Mouse (Mus musculus): ENCODE measurements around the gene Zic1. TPM values are rescaled to one million over a fixed set of nuclear protein-coding genes. Genes with fewer than 3 reads are reported as not detected.

Gene Zic1
- polyA plus RNA-seq, 1 experiment from 2014 or later, result 0.05 TPM

GRCm38 (mm10) chr9:91370191-91370708 is 4.6 kb upstream of the Zic1 start:
- peaks cover under 1% of the 10 kb centered on the region; the same call in 1 of the 2 replicates for H3K4me1 ChIP-seq
- DNase-seq (ENCODE audit: low spot score), result no peak
- 12% methylated on average over 6 of the region's 6 CpGs for WGBS
- H3K27me3 ChIP-seq (ENCODE audit: low read depth, poor library complexity, severe bottlenecking), result peaks cover 100% of the 10 kb centered on the region
- no peaks in the 10 kb centered on the region for H3K36me3 ChIP-seq
- no peak overlapping the region for H3K27ac ChIP-seq
- H3K9me3 ChIP-seq (replicated peaks), result no peaks in the 10 kb centered on the region
- H3K4me3 ChIP-seq, result no peak overlapping the region

GRCm38 (mm10) chr9:91369293-91369991 is 3.8 kb upstream of the Zic1 start:
- no peak overlapping the region for H3K4me3 ChIP-seq
- H3K4me1 ChIP-seq, result peaks cover 8% of the 10 kb centered on the region
- H3K9me3 ChIP-seq (replicated peaks), result no peaks in the 10 kb centered on the region
- H3K36me3 ChIP-seq, result no peaks in the 10 kb centered on the region
- DNase-seq (ENCODE audit: low spot score), result peak; percentile 52
- H3K27me3 ChIP-seq (ENCODE audit: low read depth, poor library complexity, severe bottlenecking), result peaks cover 100% of the 10 kb centered on the region
- 1% methylated on average over 26 of the region's 26 CpGs for WGBS
- no peak overlapping the region for H3K27ac ChIP-seq

DNA sequence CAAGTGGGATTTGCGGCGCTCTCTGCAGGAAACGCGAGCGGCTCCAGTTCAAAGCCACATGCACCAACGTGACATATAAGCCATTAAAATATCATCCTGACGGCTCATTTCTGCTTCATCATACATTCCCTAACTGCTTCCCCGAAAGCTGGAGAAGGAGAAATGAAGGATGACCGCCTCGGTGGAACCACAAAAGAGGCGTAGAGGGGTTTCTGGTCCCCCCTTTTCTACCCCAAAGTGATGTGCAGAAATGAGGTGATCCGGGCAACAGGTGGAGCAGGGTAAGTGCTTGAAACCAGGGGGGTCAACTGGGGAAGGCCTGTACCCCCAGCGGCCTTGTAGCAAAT is 3.3 kb upstream of the Zic1 start:
- Histone ChIP-seq H3K36me3 (no peaks in the 10 kb centered on the region), H3K4me3 (no peak overlapping the region), H3K27ac (no peak overlapping the region), H3K27me3 (ENCODE audit: low read depth, poor library complexity, severe bottlenecking) (peaks cover 100% of the 10 kb centered on the region), H3K4me1 (peaks cover 10% of the 10 kb centered on the region), H3K9me3 (replicated peaks) (no peaks in the 10 kb centered on the region)
- no peak for DNase-seq (ENCODE audit: low spot score)
- WGBS, result 2% methylated on average over 13 of the region's 13 CpGs

DNA sequence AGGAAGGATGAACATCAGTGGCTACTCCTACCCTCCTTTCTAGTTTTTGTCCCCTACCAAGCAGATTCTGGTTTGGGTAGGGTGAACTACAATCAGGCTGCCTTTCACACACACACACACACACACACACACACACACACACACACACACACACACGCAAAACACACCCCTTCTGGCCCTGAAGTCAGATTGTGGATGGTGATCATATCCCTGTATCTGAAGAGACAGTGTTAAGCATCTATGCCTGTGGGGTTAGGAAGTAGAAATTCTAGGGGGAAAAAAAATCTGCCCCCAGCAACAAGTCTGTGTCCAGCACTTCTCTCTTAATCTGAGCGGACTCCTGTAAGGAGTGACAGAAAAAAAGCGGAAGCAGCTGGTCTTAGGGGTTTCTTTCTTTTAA is 2.5 kb upstream of the Zic1 start:
- DNase-seq (ENCODE audit: low spot score), result peak; percentile 41
- Histone ChIP-seq H3K27me3 (ENCODE audit: low read depth, poor library complexity, severe bottlenecking) (peaks cover 100% of the 10 kb centered on the region), H3K4me1 (peaks cover 10% of the 10 kb centered on the region), H3K9me3 (replicated peaks) (no peaks in the 10 kb centered on the region), H3K4me3 (no peak overlapping the region), H3K36me3 (no peaks in the 10 kb centered on the region), H3K27ac (no peak overlapping the region)
- WGBS, result 3% methylated on average over 3 of the region's 3 CpGs

DNA sequence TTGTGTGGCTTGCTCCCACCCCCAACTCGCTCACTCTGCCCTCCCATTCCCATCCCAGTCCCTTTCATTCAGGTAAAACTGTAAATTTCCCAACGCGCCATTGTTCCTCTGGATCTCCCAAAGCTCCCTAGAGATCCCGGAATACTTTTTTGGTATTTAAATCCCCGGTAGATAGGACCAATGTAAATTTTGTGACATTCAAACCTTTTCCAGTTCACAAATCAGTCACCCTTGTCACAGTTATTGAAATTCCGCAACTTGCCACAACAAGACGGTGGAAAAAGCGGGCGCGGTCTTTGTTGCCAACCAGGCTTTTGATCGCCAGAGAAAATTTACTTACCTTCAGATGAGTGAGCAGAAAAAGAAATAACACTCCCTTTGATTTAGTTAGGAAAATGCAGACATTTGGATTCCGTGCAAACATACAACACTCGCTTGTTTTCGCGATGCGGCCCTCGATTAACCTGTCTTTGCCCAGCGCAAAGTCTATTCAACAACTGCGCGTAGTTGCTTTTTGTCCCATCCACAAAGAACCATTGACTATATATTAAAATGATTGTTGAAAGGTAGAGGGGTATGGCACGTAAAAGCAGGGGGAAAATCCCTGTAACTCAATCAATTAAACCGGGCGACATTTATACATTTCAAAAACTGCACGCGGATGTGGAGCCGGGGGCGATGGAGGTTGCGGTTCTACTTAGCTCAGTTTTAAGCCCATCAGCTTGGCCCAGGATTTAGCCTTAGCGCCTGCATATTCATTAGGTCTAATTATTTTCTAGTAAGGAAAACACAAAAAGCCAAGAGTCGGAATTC is 1.6 kb upstream of the Zic1 start:
- DNase-seq (ENCODE audit: low spot score), result peak; percentile 43
- Histone ChIP-seq H3K9me3 (replicated peaks) (no peaks in the 10 kb centered on the region), H3K36me3 (no peaks in the 10 kb centered on the region), H3K27ac (no peak overlapping the region), H3K4me3 (no peak overlapping the region), H3K4me1 (peaks cover 12% of the 10 kb centered on the region), H3K27me3 (ENCODE audit: low read depth, poor library complexity, severe bottlenecking) (peaks cover 100% of the 10 kb centered on the region)
- under 1% methylated on average over 30 of the region's 30 CpGs for WGBS

DNA sequence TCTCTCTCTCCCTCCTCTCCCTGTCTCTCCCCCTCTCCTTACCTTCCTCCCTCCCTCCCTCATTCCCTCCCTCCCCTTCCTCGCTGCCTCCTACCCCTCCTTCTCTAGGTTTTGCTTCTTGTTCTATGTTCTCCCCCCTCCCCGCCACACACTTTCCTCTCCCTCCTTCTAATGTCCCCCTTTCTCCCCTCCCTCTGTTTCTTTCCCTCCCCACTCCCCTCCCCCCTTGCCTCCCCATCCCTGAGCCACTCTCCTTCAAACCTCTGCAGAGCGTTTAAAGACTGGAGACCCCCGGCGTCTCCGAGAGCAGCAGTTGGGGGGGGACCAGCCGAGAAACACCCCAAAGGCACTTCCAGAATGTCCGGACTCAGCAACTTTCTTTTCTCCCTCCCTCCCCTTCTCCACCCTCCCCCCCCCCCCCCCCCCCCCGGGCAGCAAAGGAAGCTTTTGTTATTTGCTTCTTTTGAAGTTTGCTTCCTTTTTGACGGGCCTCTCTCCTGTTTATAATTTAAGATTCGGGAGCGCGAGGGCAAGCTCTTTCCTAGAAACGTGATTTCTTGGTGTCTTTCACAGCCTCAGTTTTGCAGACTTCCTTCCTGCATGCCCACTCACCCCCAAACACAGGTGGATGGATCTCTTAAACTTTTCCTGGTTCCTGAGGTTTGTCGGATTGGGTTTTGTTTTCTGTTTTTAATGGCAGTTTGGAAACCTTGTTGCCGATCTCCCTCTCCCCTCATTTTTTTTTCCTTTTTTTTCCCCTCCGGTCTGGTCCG is 802 bp upstream of the Zic1 start:
- H3K27me3 ChIP-seq (ENCODE audit: low read depth, poor library complexity, severe bottlenecking), result peaks cover 100% of the 10 kb centered on the region
- WGBS, result 0% methylated on average over 18 of the region's 18 CpGs
- H3K4me3 ChIP-seq, result no peak overlapping the region
- H3K9me3 ChIP-seq (replicated peaks), result no peaks in the 10 kb centered on the region
- peak; percentile 51 for DNase-seq (ENCODE audit: low spot score)
- no peak overlapping the region for H3K27ac ChIP-seq
- H3K36me3 ChIP-seq, result no peaks in the 10 kb centered on the region
- peaks cover 20% of the 10 kb centered on the region for H3K4me1 ChIP-seq

- Histone ChIP-seq H3K4me3 (peak overlapping the region; percentile 35), H3K9me3 (replicated peaks) (no peaks in the 10 kb centered on the region), H3K27me3 (ENCODE audit: low read depth, poor library complexity, severe bottlenecking) (peaks cover 100% of the 10 kb centered on the region), H3K27ac (no peak overlapping the region), H3K36me3 (no peaks in the 10 kb centered on the region), H3K4me1 (peaks cover 21% of the 10 kb centered on the region)
- under 1% methylated on average over 42 of the region's 42 CpGs for WGBS
- DNase-seq (ENCODE audit: low spot score), result peak; percentile 76
These were observed 574 bp downstream of the Zic1 start for GRCm38 (mm10) chr9:91364971-91365501.

GRCm38 (mm10) chr9:91364127-91364970 is 1.3 kb downstream of the Zic1 start:
- WGBS, result under 1% methylated on average over 77 of the region's 77 CpGs
- peaks cover 21% of the 10 kb centered on the region for H3K4me1 ChIP-seq
- DNase-seq (ENCODE audit: low spot score), result peak; percentile 74

GRCm38 (mm10) chr9:91363814-91364126 is 1.8 kb downstream of the Zic1 start:
- WGBS, result 3% methylated on average over 7 of the region's 7 CpGs
- Histone ChIP-seq H3K27me3 (ENCODE audit: low read depth, poor library complexity, severe bottlenecking) (peaks cover 100% of the 10 kb centered on the region), H3K36me3 (no peaks in the 10 kb centered on the region), H3K4me3 (no peak overlapping the region), H3K9me3 (replicated peaks) (no peaks in the 10 kb centered on the region), H3K27ac (no peak overlapping the region), H3K4me1 (peaks cover 21% of the 10 kb centered on the region)
- peak; percentile 68 for DNase-seq (ENCODE audit: low spot score)

More at GRCm38 (mm10) chr9:91364127-91364970, 1.3 kb downstream of the Zic1 start:
- H3K36me3 ChIP-seq, result no peaks in the 10 kb centered on the region
- H3K4me3 ChIP-seq, result peak overlapping the region; percentile 35
- no peak overlapping the region for H3K27ac ChIP-seq
- peaks cover 100% of the 10 kb centered on the region for H3K27me3 ChIP-seq (ENCODE audit: low read depth, poor library complexity, severe bottlenecking)
- no peaks in the 10 kb centered on the region for H3K9me3 ChIP-seq (replicated peaks)

DNA sequence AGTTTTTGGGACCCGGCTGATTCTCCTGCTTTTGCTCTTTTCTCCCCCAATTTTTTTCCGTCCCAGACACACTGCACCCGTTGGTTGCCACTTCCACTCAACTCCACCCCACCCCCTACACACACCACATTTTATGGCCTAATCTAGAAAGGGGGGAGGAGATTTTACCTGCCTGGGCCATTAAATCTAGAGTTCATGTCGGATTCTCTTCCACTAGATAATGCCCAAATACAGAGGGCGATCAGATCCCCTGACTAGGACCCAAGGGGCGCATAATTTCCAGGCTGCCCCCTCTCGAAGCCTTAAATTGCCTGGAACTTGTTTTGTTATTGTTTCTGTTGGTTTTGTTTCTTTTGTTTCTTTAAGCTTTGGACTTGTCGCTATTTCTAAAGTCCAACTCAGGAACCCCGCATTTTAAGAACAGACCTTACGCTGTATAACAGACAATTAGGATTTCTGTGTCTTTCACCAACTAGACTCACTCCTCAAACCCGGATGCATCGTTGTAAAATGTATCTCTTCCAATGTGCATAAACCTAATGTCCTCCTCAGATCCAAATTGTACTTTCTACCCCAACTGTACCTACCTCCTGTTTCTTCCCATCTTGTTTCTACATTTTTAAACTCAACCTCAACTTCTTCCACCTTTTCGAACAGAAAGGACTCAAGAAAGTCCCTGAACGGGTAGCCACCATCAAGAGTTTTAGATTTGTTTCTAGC is 2.4 kb downstream of the Zic1 start:
- Histone ChIP-seq H3K4me1 (peaks cover 21% of the 10 kb centered on the region), H3K36me3 (no peaks in the 10 kb centered on the region), H3K9me3 (replicated peaks) (no peaks in the 10 kb centered on the region), H3K27ac (no peak overlapping the region), H3K27me3 (ENCODE audit: low read depth, poor library complexity, severe bottlenecking) (peaks cover 100% of the 10 kb centered on the region), H3K4me3 (no peak overlapping the region)
- 2% methylated on average over 14 of the region's 14 CpGs for WGBS
- DNase-seq (ENCODE audit: low spot score), result no peak

- Histone ChIP-seq H3K36me3 (no peaks in the 10 kb centered on the region), H3K4me1 (peaks cover 21% of the 10 kb centered on the region), H3K27me3 (ENCODE audit: low read depth, poor library complexity, severe bottlenecking) (peaks cover 100% of the 10 kb centered on the region), H3K27ac (no peak within 1 kb of the TSS), H3K9me3 (replicated peaks) (no peaks in the 10 kb centered on the region), H3K4me3 (peak within 1 kb of the TSS; percentile 38)
- peak; percentile 79 for DNase-seq (ENCODE audit: low spot score)
- under 1% methylated on average over 45 of the region's 45 CpGs for WGBS
These were observed 3.6 kb downstream of the Zic1 start, which contains the start of gene Zic4 for GRCm38 (mm10) chr9:91361856-91362601. Gene Zic4, plus strand, starts transcription at chr9:91362413.

Data from limb, embryonic 10.5 days (tissue).